Mouse (Mus musculus): Measurements from ENCODE around the gene Rab7.

DNA sequence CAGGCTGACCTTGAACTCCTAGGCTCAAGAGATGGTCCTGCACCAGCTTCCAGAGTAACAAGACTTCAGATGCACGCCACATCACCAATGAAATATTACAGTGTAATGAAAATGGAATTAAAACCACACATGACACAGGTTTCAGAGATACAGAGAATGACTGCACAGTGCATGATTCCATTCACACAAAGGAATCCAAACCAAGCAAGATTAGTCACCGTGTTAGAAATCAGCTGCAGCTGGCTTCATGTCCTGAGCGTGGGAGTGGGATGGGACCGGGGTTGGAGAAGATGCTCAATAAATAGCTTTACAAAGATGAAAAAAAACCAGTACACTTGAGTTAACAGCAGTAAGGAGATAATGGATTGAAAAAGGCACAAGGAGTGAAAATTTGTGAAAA lies 5.6 kb downstream of the Rab7 start:
- TF ChIP-seq CTCF (conservative IDR thresholded peaks at IDR 0.05; ENCODE audit: insufficient read depth, insufficient read length, low read depth, low read length) (no peak), POLR2A (IDR thresholded peaks at IDR 0.05; ENCODE audit: low read depth, low read length) (no peak)

All from kidney, adult 2 months (tissue).